Mouse (Mus musculus): ENCODE measurements around the gene Tbc1d22b. TPM values are rescaled to one million over a fixed set of nuclear protein-coding genes. Genes with fewer than 3 reads are reported as not detected.
"Not testable (repeated sequence)": the region's sequence is repeated elsewhere in the genome, so short reads cannot be mapped to it uniquely, and the experiment has no call there.

The Tbc1d22b gene
- polyA plus RNA-seq, 1 experiment from 2014 or later, result 31.0 TPM

DNA sequence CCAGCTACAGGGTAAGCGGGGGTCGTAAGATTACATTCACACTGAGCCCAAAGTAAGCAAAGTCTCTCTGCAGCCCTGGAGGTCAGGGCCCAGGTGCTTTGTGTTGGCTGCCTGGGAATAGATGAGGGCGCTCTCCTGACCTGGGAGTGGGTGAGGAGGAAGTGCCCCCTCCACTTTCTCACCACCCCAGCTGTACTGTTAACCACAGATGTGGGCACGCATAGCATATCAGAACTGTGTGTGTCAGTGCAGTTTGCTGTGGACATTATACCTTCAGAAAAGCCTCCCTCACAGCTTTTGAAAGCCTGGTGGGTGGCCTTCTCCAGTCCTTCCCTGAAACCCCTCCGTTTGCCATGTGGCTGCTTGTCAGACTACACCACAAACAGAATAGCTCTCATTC is 34.7 kb downstream of the Tbc1d22b start:
- Histone ChIP-seq H3K36me3 (replicated peaks) (peaks cover 12% of the 10 kb centered on the region), H3K27me3 (replicated peaks) (no peaks in the 10 kb centered on the region), H3K27ac (no peak overlapping the region), H3K4me2 (no peak overlapping the region), H3K4me1 (peaks cover 4% of the 10 kb centered on the region; the same call in 1 of the 2 replicates), H3K4me3 (no peak overlapping the region), H3K9ac (no peak overlapping the region), H3K9me3 (no peaks in the 10 kb centered on the region)
- 83% methylated on average over 5 of the region's 5 CpGs for WGBS
- no peak for ATAC-seq (replicated peaks)

DNA sequence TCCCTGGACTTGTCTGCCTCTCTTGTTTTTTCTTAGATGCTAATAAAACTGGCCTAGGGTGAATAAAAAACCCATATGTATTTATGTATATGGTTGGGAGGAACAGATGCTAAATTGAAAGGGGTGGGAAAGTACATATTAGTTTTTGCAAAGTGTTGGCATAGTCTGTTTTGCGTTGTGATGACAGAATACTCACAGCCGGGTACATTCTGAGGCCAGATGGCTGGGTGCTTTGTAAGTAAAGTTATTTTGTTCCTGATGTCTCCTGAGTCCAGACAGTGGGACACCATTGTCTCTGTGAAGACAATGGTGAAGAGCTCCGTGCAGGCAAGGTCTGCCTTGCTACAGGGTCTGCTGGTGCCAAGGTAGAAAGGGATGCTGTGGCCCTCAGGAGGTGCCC is 35.2 kb downstream of the Tbc1d22b start:
- Histone ChIP-seq H3K36me3 (replicated peaks) (peaks cover 9% of the 10 kb centered on the region), H3K4me2 (no peak overlapping the region), H3K27ac (no peak overlapping the region), H3K4me1 (peaks cover 4% of the 10 kb centered on the region; the same call in 1 of the 2 replicates), H3K9ac (no peak overlapping the region), H3K27me3 (replicated peaks) (no peaks in the 10 kb centered on the region), H3K4me3 (no peak overlapping the region), H3K9me3 (no peaks in the 10 kb centered on the region)
- no peak for ATAC-seq (replicated peaks)
- 68% methylated on average over 3 of the region's 3 CpGs for WGBS

DNA sequence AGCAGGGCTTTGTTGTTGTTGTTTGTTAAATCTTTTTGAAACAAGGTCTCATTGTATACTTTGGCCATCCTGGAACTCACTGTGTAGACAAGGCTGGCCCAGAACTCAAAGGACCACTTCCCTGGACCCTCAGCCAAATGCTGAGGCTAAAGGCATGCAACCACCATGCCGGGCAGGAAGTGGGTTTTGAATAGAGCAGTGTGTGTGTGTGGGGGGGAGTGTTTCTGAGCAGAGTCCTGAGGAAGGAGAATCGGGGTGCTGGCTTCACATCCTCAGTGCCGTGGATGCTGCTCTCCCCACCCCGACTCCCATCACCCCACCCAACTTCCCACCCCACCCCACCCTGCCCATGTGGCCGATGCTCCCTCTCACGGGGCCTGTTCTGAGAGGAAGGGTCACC is 35.9 kb downstream of the Tbc1d22b start:
- H3K27ac ChIP-seq, result no peak overlapping the region
- H3K4me1 ChIP-seq, result peaks cover 4% of the 10 kb centered on the region; the same call in 1 of the 2 replicates
- WGBS, result 96% methylated on average over 6 of the region's 6 CpGs
- H3K4me3 ChIP-seq, result no peak overlapping the region
- peaks cover 6% of the 10 kb centered on the region; the same call in 1 of the 2 replicates for H3K36me3 ChIP-seq (replicated peaks)
- no peaks in the 10 kb centered on the region for H3K27me3 ChIP-seq (replicated peaks)
- no peak for ATAC-seq (replicated peaks)
- no peak overlapping the region for H3K9ac ChIP-seq
- no peaks in the 10 kb centered on the region for H3K9me3 ChIP-seq
- H3K4me2 ChIP-seq, result no peak overlapping the region

DNA sequence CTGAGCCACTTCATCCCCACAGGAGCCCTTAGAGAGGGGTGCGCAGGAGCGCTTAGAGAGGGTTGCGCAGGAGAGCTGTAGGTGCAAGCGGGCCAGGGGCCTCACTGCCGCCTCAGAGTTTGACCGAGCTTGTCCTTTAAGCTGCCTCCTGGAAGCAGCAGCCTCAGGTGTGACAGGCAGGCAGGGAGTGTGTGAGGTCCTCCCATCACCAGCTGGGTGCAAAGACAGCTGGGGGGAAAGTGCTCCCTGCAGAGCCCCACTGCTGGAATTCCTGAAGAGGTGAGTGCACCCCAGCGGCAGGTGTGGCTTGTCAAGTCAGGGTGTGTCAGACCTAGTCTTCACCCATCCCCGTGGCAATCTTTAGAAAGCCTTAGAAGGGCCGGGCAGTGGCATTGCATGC is 37.3 kb downstream of the Tbc1d22b start:
- peaks cover 4% of the 10 kb centered on the region; the same call in 1 of the 2 replicates for H3K4me1 ChIP-seq
- H3K4me2 ChIP-seq, result no peak overlapping the region
- H3K9ac ChIP-seq, result no peak overlapping the region
- H3K4me3 ChIP-seq, result no peak overlapping the region
- no peaks in the 10 kb centered on the region for H3K27me3 ChIP-seq (replicated peaks)
- 85% methylated on average over 9 of the region's 9 CpGs for WGBS
- no peaks in the 10 kb centered on the region for H3K9me3 ChIP-seq
- ATAC-seq (replicated peaks), result no peak
- no peaks in the 10 kb centered on the region for H3K36me3 ChIP-seq (replicated peaks)
- H3K27ac ChIP-seq, result no peak overlapping the region

DNA sequence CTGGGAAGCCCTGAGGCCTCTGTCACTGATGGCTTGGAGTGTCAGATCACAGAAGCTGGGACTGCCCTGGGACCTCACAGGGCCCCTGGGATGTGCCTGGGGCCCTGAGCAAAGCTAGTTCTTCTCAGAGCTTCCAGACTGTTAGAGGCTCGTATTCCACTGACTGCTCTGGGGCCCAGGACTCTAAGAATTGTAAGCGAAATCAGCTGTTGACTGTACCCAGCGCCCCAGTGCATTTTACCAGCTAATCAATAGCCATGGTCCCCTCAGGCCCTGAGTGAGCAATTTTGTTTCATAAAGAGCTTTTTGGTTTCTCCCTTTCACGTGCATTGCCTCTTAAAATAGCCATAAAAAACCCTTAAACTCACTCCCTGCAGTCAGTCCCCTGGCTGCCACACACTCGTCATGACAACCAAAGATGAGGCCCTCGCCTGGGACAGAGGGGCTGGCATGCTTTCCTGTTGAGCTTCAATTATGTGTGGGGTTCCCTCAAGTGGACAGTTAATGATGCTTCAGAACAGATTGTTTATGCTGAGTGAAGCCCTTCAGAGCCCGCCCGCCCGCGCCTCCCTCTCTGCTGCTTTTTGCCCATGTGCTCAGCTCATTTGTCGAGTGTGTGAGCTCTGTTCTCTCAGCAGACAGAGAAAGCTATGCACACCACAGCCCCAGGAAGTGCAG is 39.8 kb downstream of the Tbc1d22b start:
- Histone ChIP-seq H3K9me3 (no peaks in the 10 kb centered on the region), H3K4me2 (no peak overlapping the region), H3K27ac (peak overlapping the region; percentile 55; the same call in 1 of the 2 replicates), H3K4me1 (peaks cover 4% of the 10 kb centered on the region; the same call in 1 of the 2 replicates), H3K4me3 (no peak overlapping the region), H3K36me3 (replicated peaks) (no peaks in the 10 kb centered on the region), H3K27me3 (replicated peaks) (no peaks in the 10 kb centered on the region), H3K9ac (no peak overlapping the region)
- ATAC-seq (replicated peaks), result peak; percentile 82
- WGBS, result 32% methylated on average over 11 of the region's 11 CpGs

DNA sequence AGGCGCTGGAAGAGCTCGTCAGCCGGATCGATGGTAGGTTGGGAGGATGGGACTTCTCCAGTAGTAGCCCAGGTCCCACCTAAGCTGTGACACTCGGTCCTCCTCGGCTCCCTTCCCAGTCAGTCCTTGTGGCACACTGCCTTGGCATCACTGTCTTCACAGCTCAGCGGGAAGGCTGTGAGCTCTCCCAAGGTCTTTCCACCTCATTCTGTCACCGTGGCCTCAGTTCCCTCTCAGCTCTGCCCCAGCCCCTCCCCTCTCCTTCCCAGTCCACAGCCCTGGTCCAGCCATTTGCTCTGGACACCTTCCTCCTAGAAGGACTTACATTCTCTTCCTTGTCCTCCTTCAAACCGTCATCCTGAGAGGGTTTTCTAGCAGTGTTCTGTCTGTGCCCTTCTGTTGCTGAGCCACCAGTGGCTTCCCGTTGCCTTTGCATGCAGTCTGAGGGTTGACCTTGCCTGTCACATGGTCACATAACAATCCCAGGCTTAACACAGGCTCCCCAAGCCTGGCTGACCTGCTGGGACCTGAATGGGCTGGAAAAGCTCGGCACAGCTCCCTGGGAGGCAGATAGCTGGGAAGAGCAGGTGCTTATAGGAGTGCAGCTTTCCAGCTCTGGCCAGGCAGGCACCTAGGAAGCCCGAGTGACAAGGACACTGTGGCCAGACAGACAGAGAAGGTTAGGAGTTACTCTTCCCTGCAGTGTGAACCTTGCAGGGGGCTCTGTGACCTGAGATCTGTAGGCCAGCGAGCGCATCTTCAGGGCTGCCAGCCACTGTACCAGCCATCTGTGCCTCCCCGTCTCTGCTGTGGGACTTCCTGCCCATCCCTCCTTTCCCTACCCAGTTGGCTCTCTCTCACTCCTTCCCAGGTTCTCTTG is 46.5 kb downstream of the Tbc1d22b start:
- WGBS, result 70% methylated on average over 15 of the region's 15 CpGs
- H3K4me1 ChIP-seq, result peaks cover 6% of the 10 kb centered on the region; the same call in 1 of the 2 replicates
- H3K9ac ChIP-seq, result no peak overlapping the region
- H3K4me3 ChIP-seq, result no peak overlapping the region
- H3K4me2 ChIP-seq, result no peak overlapping the region
- no peak overlapping the region for H3K27ac ChIP-seq
- H3K27me3 ChIP-seq (replicated peaks), result no peaks in the 10 kb centered on the region
- no peaks in the 10 kb centered on the region for H3K9me3 ChIP-seq
- peaks cover 11% of the 10 kb centered on the region; the same call in 1 of the 2 replicates for H3K36me3 ChIP-seq (replicated peaks)
- no peak for ATAC-seq (replicated peaks)

DNA sequence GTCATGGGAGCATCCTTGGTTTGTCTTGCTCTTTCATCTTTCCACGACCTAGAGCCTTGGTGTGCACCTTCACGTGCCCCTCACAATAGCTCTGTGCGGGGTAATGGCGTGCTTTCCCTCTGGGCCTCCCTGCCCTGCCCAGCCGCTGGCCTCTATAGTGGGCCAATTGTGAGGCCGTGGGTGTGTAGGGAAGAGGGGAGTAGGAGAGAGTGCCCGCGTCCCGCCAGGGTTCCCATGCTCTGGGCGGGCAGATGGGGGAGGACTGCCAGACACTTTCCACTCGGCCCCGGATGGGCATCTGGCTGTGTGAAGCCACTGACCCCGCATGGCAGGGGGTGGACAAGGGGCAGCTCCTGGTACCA is 47.2 kb downstream of the Tbc1d22b start:
- no peak overlapping the region for H3K4me3 ChIP-seq
- H3K9ac ChIP-seq, result no peak overlapping the region
- WGBS, result 82% methylated on average over 13 of the region's 13 CpGs
- ATAC-seq (replicated peaks), result no peak
- H3K9me3 ChIP-seq, result no peaks in the 10 kb centered on the region
- H3K27me3 ChIP-seq (replicated peaks), result no peaks in the 10 kb centered on the region
- peaks cover 6% of the 10 kb centered on the region; the same call in 1 of the 2 replicates for H3K4me1 ChIP-seq
- H3K4me2 ChIP-seq, result no peak overlapping the region
- H3K27ac ChIP-seq, result no peak overlapping the region
- peaks cover 11% of the 10 kb centered on the region; the same call in 1 of the 2 replicates for H3K36me3 ChIP-seq (replicated peaks)

DNA sequence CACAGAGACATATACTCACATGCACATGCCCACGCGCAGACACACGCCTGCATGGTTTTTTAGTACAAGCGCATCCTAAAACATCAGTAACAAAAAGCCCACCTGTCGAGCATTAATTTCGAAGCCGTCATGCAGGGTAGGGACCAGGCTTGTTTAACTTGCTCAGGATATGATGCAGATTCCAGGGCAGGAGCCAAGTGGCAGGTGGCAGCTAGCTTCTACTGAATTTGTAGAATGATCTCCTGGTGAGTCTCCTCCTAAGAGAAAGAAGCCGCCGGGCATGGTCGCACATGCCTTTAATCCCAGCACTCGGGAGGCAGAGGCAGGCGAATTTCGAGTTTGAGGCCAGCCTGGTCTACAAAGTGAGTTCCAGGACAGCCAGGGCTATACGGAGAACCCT is 49.5 kb downstream of the Tbc1d22b start:
- 92% methylated on average over 14 of the region's 14 CpGs for WGBS
- no peak for ATAC-seq (replicated peaks)
- H3K4me2 ChIP-seq, result no peak overlapping the region
- H3K4me3 ChIP-seq, result no peak overlapping the region
- no peak overlapping the region for H3K27ac ChIP-seq
- H3K27me3 ChIP-seq (replicated peaks), result no peaks in the 10 kb centered on the region
- no peak overlapping the region for H3K9ac ChIP-seq
- no peaks in the 10 kb centered on the region for H3K9me3 ChIP-seq
- H3K4me1 ChIP-seq, result peaks cover 6% of the 10 kb centered on the region; the same call in 1 of the 2 replicates
- peaks cover 20% of the 10 kb centered on the region for H3K36me3 ChIP-seq (replicated peaks)

DNA sequence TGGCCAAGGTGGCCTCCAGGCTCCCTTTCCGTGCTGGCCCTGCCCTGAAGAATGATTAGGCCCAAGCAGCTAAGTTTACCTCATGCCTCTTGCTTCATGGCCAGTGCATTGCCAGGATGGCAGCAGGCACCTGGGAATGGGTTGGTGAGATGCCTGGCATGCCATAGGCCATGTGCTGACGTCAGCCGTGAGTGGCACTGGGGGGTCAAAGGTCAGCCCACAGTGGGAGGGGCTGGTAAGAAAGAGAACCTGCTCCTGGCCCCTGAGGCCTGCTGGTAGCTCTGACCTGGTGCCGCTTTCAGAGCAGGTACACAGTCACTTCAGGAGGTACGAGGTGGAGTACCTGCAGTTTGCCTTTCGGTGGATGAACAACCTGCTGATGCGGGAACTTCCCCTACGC is 50.0 kb downstream of the Tbc1d22b start:
- ATAC-seq (replicated peaks), result no peak
- Histone ChIP-seq H3K9ac (no peak overlapping the region), H3K4me1 (peaks cover 6% of the 10 kb centered on the region; the same call in 1 of the 2 replicates), H3K36me3 (replicated peaks) (peaks cover 20% of the 10 kb centered on the region), H3K27me3 (replicated peaks) (no peaks in the 10 kb centered on the region), H3K9me3 (no peaks in the 10 kb centered on the region), H3K4me2 (no peak overlapping the region), H3K27ac (no peak overlapping the region), H3K4me3 (no peak overlapping the region)
- 88% methylated on average over 8 of the region's 8 CpGs for WGBS

DNA sequence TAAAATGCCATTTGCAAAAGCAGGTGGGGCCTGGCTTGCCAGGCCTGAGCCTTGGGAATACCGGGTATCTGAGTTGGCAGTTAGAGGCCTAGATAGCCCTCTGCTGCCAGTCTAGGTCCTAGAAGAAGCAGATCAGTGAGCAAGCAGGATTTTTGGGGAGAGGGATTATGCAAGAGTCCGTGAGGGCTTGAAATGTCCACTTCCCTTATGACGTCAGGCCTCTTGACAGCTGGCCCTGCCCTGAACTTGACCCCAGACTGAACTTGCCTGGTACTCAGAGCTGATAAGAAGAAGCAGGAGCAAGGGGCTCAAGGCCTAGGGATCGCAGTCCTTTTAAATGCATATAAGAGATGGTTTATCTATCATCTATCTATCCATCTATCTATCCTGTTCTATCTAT is 51.8 kb downstream of the Tbc1d22b start:
- Histone ChIP-seq H3K27ac (no peak overlapping the region), H3K36me3 (replicated peaks) (peaks cover 17% of the 10 kb centered on the region), H3K9me3 (no peaks in the 10 kb centered on the region), H3K27me3 (replicated peaks) (no peaks in the 10 kb centered on the region), H3K4me2 (no peak overlapping the region), H3K9ac (no peak overlapping the region), H3K4me3 (no peak overlapping the region), H3K4me1 (peaks cover 6% of the 10 kb centered on the region; the same call in 1 of the 2 replicates)
- no peak for ATAC-seq (replicated peaks)
- WGBS, result 88% methylated on average over 4 of the region's 4 CpGs

DNA sequence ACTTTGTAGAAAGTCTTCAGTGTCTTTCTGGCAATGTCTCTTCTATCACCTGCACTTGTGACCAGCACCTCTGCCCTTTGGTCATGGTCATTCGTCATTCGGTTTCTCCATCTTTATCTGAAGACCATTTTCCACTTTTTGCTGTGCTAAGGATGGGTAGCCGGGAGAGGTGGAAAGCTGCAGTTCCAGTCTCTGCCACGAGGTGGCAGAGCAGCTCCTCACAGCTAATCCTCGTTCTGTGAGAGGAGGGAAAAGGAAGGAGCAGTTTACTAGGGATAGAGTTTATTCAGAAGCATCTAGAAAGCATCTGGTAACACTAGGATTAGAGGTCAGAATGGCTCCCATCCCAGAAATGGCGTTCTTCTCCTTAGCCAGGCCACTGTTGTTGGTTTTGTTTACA is 53.7 kb downstream of the Tbc1d22b start:
- WGBS, result 25% methylated on average over 6 of the region's 6 CpGs
- Histone ChIP-seq H3K4me3 (no peak overlapping the region), H3K9me3 (no peaks in the 10 kb centered on the region), H3K27ac (no peak overlapping the region), H3K4me1 (no peaks in the 10 kb centered on the region), H3K9ac (no peak overlapping the region), H3K27me3 (replicated peaks) (no peaks in the 10 kb centered on the region), H3K36me3 (replicated peaks) (peaks cover 17% of the 10 kb centered on the region), H3K4me2 (no peak overlapping the region)
- peak; percentile 70; the same call in 1 of the 2 replicates for ATAC-seq (replicated peaks)

DNA sequence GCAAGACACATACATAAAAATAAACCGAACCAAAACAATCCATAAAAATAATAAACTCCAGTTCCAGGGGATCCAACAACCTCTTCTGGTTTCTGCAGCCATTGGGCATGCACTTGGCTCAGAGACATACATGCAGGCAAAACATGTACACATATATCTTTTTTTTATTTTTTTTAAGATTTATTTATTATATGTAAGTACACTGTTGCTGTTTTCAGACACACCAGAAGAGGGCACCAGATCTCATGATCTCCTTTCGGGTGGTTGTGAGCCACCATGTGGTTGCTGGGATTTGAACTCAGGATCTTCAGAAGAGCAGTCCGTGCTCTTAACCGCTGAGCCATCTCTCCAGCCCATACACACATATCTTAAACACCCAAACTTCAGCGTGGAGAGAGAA is 63.9 kb downstream of the Tbc1d22b start:
- WGBS, result 91% methylated on average over 5 of the region's 5 CpGs
- not testable (repeated sequence) for ATAC-seq (replicated peaks)

More for the DNA sequence above, 63.9 kb downstream of the Tbc1d22b start:
- H3K27me3 ChIP-seq (replicated peaks); H3K9me3 ChIP-seq; H3K36me3 ChIP-seq (replicated peaks); H3K4me3 ChIP-seq; H3K9ac ChIP-seq; H3K4me2 ChIP-seq; H3K27ac ChIP-seq: not testable (repeated sequence)
- H3K4me1 ChIP-seq, result peaks cover 29% of the 10 kb centered on the region

All from midbrain, embryonic 15.5 days (tissue).